Mouse (Mus musculus): ENCODE results near the gene Asic5. TPM values are rescaled to one million over a fixed set of nuclear protein-coding genes. Genes with fewer than 3 reads are reported as not detected.

The Asic5 gene
- polyA plus RNA-seq, 1 experiment from 2014 or later, result 1.1 TPM

GRCm38 (mm10) chr3:81989692-81990141 is 7.6 kb downstream of the Asic5 start:
- Histone ChIP-seq H3K4me3 (ENCODE audit: low read depth, low read length) (no peak overlapping the region), H3K9me3 (ENCODE audit: low read length) (no peaks in the 10 kb centered on the region), H3K9ac (replicated peaks) (no peak overlapping the region), H3K4me2 (ENCODE audit: low read depth, low read length) (no peak overlapping the region), H3K27me3 (ENCODE audit: insufficient read depth, low read length) (no peaks in the 10 kb centered on the region), H3K36me3 (replicated peaks; ENCODE audit: insufficient read depth, low read length) (no peaks in the 10 kb centered on the region), H3K4me1 (ENCODE audit: insufficient read depth) (peaks cover 7% of the 10 kb centered on the region), H3K27ac (ENCODE audit: low read depth) (peak overlapping the region; percentile 80)
- ATAC-seq, result no peak
- peak; percentile 14 for DNase-seq
- TF ChIP-seq EP300 (IDR thresholded peaks at IDR 0.05; ENCODE audit: low read depth), result no peak
- no peak for TF ChIP-seq CTCF (IDR thresholded peaks at IDR 0.05; ENCODE audit: low read depth)
- WGBS (ENCODE audit: insufficient replicate concordance), result 6% methylated on average over 2 of the region's 2 CpGs

- Histone ChIP-seq H3K27ac (ENCODE audit: low read depth) (peak overlapping the region; percentile 69), H3K27me3 (ENCODE audit: insufficient read depth, low read length) (no peaks in the 10 kb centered on the region), H3K4me3 (ENCODE audit: low read depth, low read length) (no peak overlapping the region), H3K36me3 (replicated peaks; ENCODE audit: insufficient read depth, low read length) (no peaks in the 10 kb centered on the region), H3K4me1 (ENCODE audit: insufficient read depth) (peaks cover 7% of the 10 kb centered on the region), H3K9me3 (ENCODE audit: low read length) (no peaks in the 10 kb centered on the region), H3K4me2 (ENCODE audit: low read depth, low read length) (no peak overlapping the region), H3K9ac (replicated peaks) (no peak overlapping the region)
- 46% methylated on average over 3 of the region's 3 CpGs for WGBS (ENCODE audit: insufficient replicate concordance)
- TF ChIP-seq EP300 (IDR thresholded peaks at IDR 0.05; ENCODE audit: low read depth) (peak; percentile 95), CTCF (IDR thresholded peaks at IDR 0.05; ENCODE audit: low read depth) (no peak)
- DNase-seq, result peak; percentile 47
- peak; percentile 96 for ATAC-seq
Observed at GRCm38 (mm10) chr3:81990531-81990930, 8.4 kb downstream of the Asic5 start.

- H3K9me3 ChIP-seq (ENCODE audit: low read length), result no peaks in the 10 kb centered on the region
- H3K27ac ChIP-seq (ENCODE audit: low read depth), result peak overlapping the region; percentile 48; the same call in 1 of the 2 replicates
- H3K27me3 ChIP-seq (ENCODE audit: insufficient read depth, low read length), result no peaks in the 10 kb centered on the region
- H3K9ac ChIP-seq (replicated peaks), result no peak overlapping the region
- H3K4me1 ChIP-seq (ENCODE audit: insufficient read depth), result no peaks in the 10 kb centered on the region
- no peak for DNase-seq
- 22% methylated on average over 4 of the region's 4 CpGs for WGBS (ENCODE audit: insufficient replicate concordance)
- H3K4me3 ChIP-seq (ENCODE audit: low read depth, low read length), result no peak overlapping the region
- no peak overlapping the region for H3K4me2 ChIP-seq (ENCODE audit: low read depth, low read length)
- TF ChIP-seq CTCF (IDR thresholded peaks at IDR 0.05; ENCODE audit: low read depth), result no peak
- H3K36me3 ChIP-seq (replicated peaks; ENCODE audit: insufficient read depth, low read length), result no peaks in the 10 kb centered on the region
- no peak for ATAC-seq
Observed at GRCm38 (mm10) chr3:81995371-81995770, 13.3 kb downstream of the Asic5 start.

GRCm38 (mm10) chr3:81995988-81996387 is 13.9 kb downstream of the Asic5 start:
- Histone ChIP-seq H3K36me3 (replicated peaks; ENCODE audit: insufficient read depth, low read length) (no peaks in the 10 kb centered on the region), H3K4me1 (ENCODE audit: insufficient read depth) (no peaks in the 10 kb centered on the region), H3K4me2 (ENCODE audit: low read depth, low read length) (no peak overlapping the region), H3K27ac (ENCODE audit: low read depth) (peak overlapping the region; percentile 48; the same call in 1 of the 2 replicates), H3K9me3 (ENCODE audit: low read length) (no peaks in the 10 kb centered on the region), H3K9ac (replicated peaks) (no peak overlapping the region), H3K27me3 (ENCODE audit: insufficient read depth, low read length) (no peaks in the 10 kb centered on the region), H3K4me3 (ENCODE audit: low read depth, low read length) (no peak overlapping the region)
- 0% methylated on average over 1 of the region's 1 CpGs for WGBS (ENCODE audit: insufficient replicate concordance)
- no peak for TF ChIP-seq EP300 (IDR thresholded peaks at IDR 0.05; ENCODE audit: low read depth)
- TF ChIP-seq CTCF (IDR thresholded peaks at IDR 0.05; ENCODE audit: low read depth), result peak; percentile 74
- DNase-seq (no peak), ATAC-seq (peak; percentile 60)

GRCm38 (mm10) chr3:82007002-82007401 is 24.9 kb downstream of the Asic5 start:
- TF ChIP-seq EP300 (IDR thresholded peaks at IDR 0.05; ENCODE audit: low read depth) (no peak), CTCF (IDR thresholded peaks at IDR 0.05; ENCODE audit: low read depth) (no peak)
- H3K4me1 ChIP-seq (ENCODE audit: insufficient read depth), result no peaks in the 10 kb centered on the region
- H3K36me3 ChIP-seq (replicated peaks; ENCODE audit: insufficient read depth, low read length), result no peaks in the 10 kb centered on the region
- no peak overlapping the region for H3K4me3 ChIP-seq (ENCODE audit: low read depth, low read length)
- no peak overlapping the region for H3K27ac ChIP-seq (ENCODE audit: low read depth)
- DNase-seq, result no peak
- H3K9me3 ChIP-seq (ENCODE audit: low read length), result no peaks in the 10 kb centered on the region
- H3K9ac ChIP-seq (replicated peaks), result no peak overlapping the region
- ATAC-seq, result no peak
- 88% methylated on average over 1 of the region's 1 CpGs for WGBS (ENCODE audit: insufficient replicate concordance)
- H3K4me2 ChIP-seq (ENCODE audit: low read depth, low read length), result no peak overlapping the region
- H3K27me3 ChIP-seq (ENCODE audit: insufficient read depth, low read length), result no peaks in the 10 kb centered on the region

- DNase-seq, result no peak
Observed at GRCm38 (mm10) chr3:82014148-82014703, 32.1 kb downstream of the Asic5 start.

More at GRCm38 (mm10) chr3:82014148-82014703, 32.1 kb downstream of the Asic5 start:
- H3K27ac ChIP-seq (ENCODE audit: low read depth), result no peak overlapping the region
- no peak for ATAC-seq
- H3K4me1 ChIP-seq (ENCODE audit: insufficient read depth), result no peaks in the 10 kb centered on the region
- WGBS (ENCODE audit: insufficient replicate concordance), result 70% methylated on average over 7 of the region's 7 CpGs
- no peak overlapping the region for H3K4me3 ChIP-seq (ENCODE audit: low read depth, low read length)
- H3K9ac ChIP-seq (replicated peaks), result no peak overlapping the region
- H3K4me2 ChIP-seq (ENCODE audit: low read depth, low read length), result no peak overlapping the region
- no peaks in the 10 kb centered on the region for H3K9me3 ChIP-seq (ENCODE audit: low read length)
- H3K36me3 ChIP-seq (replicated peaks; ENCODE audit: insufficient read depth, low read length), result no peaks in the 10 kb centered on the region
- no peak for TF ChIP-seq EP300 (IDR thresholded peaks at IDR 0.05; ENCODE audit: low read depth)
- no peak for TF ChIP-seq CTCF (IDR thresholded peaks at IDR 0.05; ENCODE audit: low read depth)
- no peaks in the 10 kb centered on the region for H3K27me3 ChIP-seq (ENCODE audit: insufficient read depth, low read length)
